ENCODE assay signal across 18 mouse cellular contexts in genomic region chr9:60106106-60106505, GRCm38 (mm10).
"Had no signal": no experiment of that assay in that cellular context is flagged by ENCODE, and none has a peak within 500 bp of the region (broad histone marks: within the 10 kb centered on the region; RNA-seq: fewer than 3 reads in every experiment).

No protein-coding gene starts in this region.

- H3K9me3 ChIP-seq: kidney, embryonic 15.5 days; liver, embryonic 13.5 days; lung, embryonic 15.5 days; midbrain, embryonic 12.5 days; neural tube, embryonic 13.5 days had no signal

- H3K27ac ChIP-seq: kidney, embryonic 15.5 days; left cerebral cortex, adult 2 months; liver, embryonic 13.5 days; lung, embryonic 15.5 days; midbrain, embryonic 12.5 days; neural tube, embryonic 13.5 days had no signal

- H3K4me1 ChIP-seq: kidney, embryonic 15.5 days; liver, embryonic 13.5 days; midbrain, embryonic 12.5 days had no signal

- H3K4me2 ChIP-seq: kidney, embryonic 15.5 days; liver, embryonic 13.5 days; lung, embryonic 15.5 days; midbrain, embryonic 12.5 days; neural tube, embryonic 13.5 days had no signal

- H3K4me3 ChIP-seq: kidney, embryonic 15.5 days; left cerebral cortex, adult 2 months; liver, embryonic 13.5 days; lung, embryonic 15.5 days; midbrain, embryonic 12.5 days; myocyte; neural tube, embryonic 13.5 days had no signal

- ATAC-seq: midbrain, embryonic 16.5 days had no signal

- H3K27me3 ChIP-seq: kidney, embryonic 15.5 days; liver, embryonic 13.5 days; lung, embryonic 15.5 days; midbrain, embryonic 12.5 days; neural tube, embryonic 13.5 days had no signal

- DNase-seq: kidney, adult 11 months; kidney, adult 8-10 months; kidney, postnatal 10 days; kidney, postnatal 36 days; layer of hippocampus, postnatal 36 days; liver, embryonic 13.5 days; retina, postnatal 1 day; right cerebral cortex, postnatal 25 days; thymus, adult 2 months; thymus, postnatal 14 days; thymus, postnatal 4 days had no signal

- H3K36me3 ChIP-seq: kidney, embryonic 15.5 days; liver, embryonic 13.5 days; lung, embryonic 15.5 days; midbrain, embryonic 12.5 days; neural tube, embryonic 13.5 days had no signal

- H3K9ac ChIP-seq: kidney, embryonic 15.5 days; liver, embryonic 13.5 days; lung, embryonic 15.5 days; midbrain, embryonic 12.5 days; neural tube, embryonic 13.5 days had no signal
